Mouse (Mus musculus) left cerebral cortex, postnatal 10 days (tissue): Measurements from ENCODE around the gene Zfp213. TPM values are rescaled to one million over a fixed set of nuclear protein-coding genes. Genes with fewer than 3 reads are reported as not detected.
A peak's percentile ranks its signal among the peaks of the same experiment; 100 is the strongest.

Experiments used
- DNase-seq, 2 experiments: peaks; one replicate each; pipeline ENCODE4 v3.0.0; 2021 to 2022; ENCODE audit warnings: low spot score in 2 of 2, mixed read lengths in 1 of 2; ENCODE audit errors: extremely low spot score in 1 of 2
- intact Hi-C: fragments of 180-260 bp; cut with DNase I; formaldehyde crosslinking; loops from one replicate; pipeline ENCODE4 v1.15.1; 2025
- total RNA-seq, 2 experiments: library from RNA; stranded (reverse); gene quantifications; 2 replicates each; pipeline ENCODE4 v1.2.3; 2021

The Zfp213 gene
- total RNA-seq, 2 experiments from 2014 or later = 6.6 to 6.7 TPM

GRCm38 (mm10) chr17:23548615-23549014 lies 15.4 kb downstream of the Zfp213 start:
- intact Hi-C loops = loop anchor here (5.0 to 10.0 kb wide), 3 partner anchors 356 to 1124 kb away; partner anchors contain the start of genes Zfp40 and Zfp946
- DNase-seq = peak; percentile 70 to 76

- intact Hi-C loops = loop anchor here (5.0 to 10.0 kb wide), 3 partner anchors 356 to 1123 kb away; partner anchors contain the start of genes Zfp40 and Zfp946
- no peak for DNase-seq
Observed at GRCm38 (mm10) chr17:23547681-23548443, 16.2 kb downstream of the Zfp213 start.

GRCm38 (mm10) chr17:23546702-23547505 lies 17.1 kb downstream of the Zfp213 start:
- intact Hi-C loops = loop anchor here (5.0 to 10.0 kb wide), 3 partner anchors 355 to 1122 kb away; partner anchors contain the start of genes Zfp40 and Zfp946
- DNase-seq = peak; percentile 78 to 80

- intact Hi-C loops = loop anchor here (5.0 to 10.0 kb wide), 3 partner anchors 354 to 1122 kb away; partner anchors contain the start of genes Zfp40 and Zfp946
Observed at GRCm38 (mm10) chr17:23546333-23546701, 17.7 kb downstream of the Zfp213 start.

GRCm38 (mm10) chr17:23545841-23546240 lies 18.2 kb downstream of the Zfp213 start:
- DNase-seq = peak in 1 of 2 experiments; percentile 1
- intact Hi-C loops = loop anchor here (5.0 to 10.0 kb wide), 3 partner anchors 354 to 1121 kb away; partner anchors contain the start of genes Zfp40 and Zfp946

More at GRCm38 (mm10) chr17:23546333-23546701, 17.7 kb downstream of the Zfp213 start:
- peak; percentile 72 to 76 for DNase-seq

GRCm38 (mm10) chr17:23544766-23545165 lies 19.3 kb downstream of the Zfp213 start:
- DNase-seq = no peak
- intact Hi-C loops = loop anchor here (5.0 to 10.0 kb wide), 3 partner anchors 352 to 1120 kb away; partner anchors contain the start of genes Zfp40 and Zfp946

GRCm38 (mm10) chr17:23543983-23544382 lies 20.1 kb downstream of the Zfp213 start:
- no peak for DNase-seq
- intact Hi-C loops = loop anchor here (10.0 kb wide), 2 partner anchors 729 to 1119 kb away; partner anchors contain the start of gene Zfp946

- no peak for DNase-seq
- intact Hi-C loops = loop anchor here (10.0 kb wide), 2 partner anchors 729 to 1119 kb away; partner anchors contain the start of gene Zfp946
Observed at GRCm38 (mm10) chr17:23543325-23543724, 20.7 kb downstream of the Zfp213 start.

- DNase-seq = no peak
- intact Hi-C loops = loop anchor here (10.0 kb wide), 2 partner anchors 728 to 1118 kb away; partner anchors contain the start of gene Zfp946
Observed at GRCm38 (mm10) chr17:23542835-23543234, 21.2 kb downstream of the Zfp213 start.

GRCm38 (mm10) chr17:23542004-23542720 lies 21.9 kb downstream of the Zfp213 start:
- no peak for DNase-seq
- intact Hi-C loops = loop anchor here (10.0 kb wide), 2 partner anchors 727 to 1117 kb away; partner anchors contain the start of gene Zfp946

- peak; percentile 21 to 34 for DNase-seq
- intact Hi-C loops = loop anchor here (10.0 kb wide), 2 partner anchors 726 to 1116 kb away; partner anchors contain the start of gene Zfp946
Observed at GRCm38 (mm10) chr17:23540605-23541475, 23.2 kb downstream of the Zfp213 start.

- DNase-seq = no peak
- intact Hi-C loops = loop anchor here (10.0 kb wide), 2 partner anchors 725 to 1115 kb away; partner anchors contain the start of gene Zfp946
Observed at GRCm38 (mm10) chr17:23540106-23540505, 23.9 kb downstream of the Zfp213 start.

GRCm38 (mm10) chr17:23539608-23540007 lies 24.4 kb downstream of the Zfp213 start:
- DNase-seq = peak in 1 of 2 experiments; percentile 0
- intact Hi-C loops = loop anchor here (10.0 kb wide), 2 partner anchors 725 to 1115 kb away; partner anchors contain the start of gene Zfp946

GRCm38 (mm10) chr17:23538299-23539015 lies 25.6 kb downstream of the Zfp213 start:
- DNase-seq = peak; percentile 13 to 29
- intact Hi-C loops = no loop called here

- intact Hi-C loops = no loop called here
- peak; percentile 1 to 25 for DNase-seq
Observed at GRCm38 (mm10) chr17:23537554-23538255, 26.3 kb downstream of the Zfp213 start.
